Mouse (Mus musculus): ENCODE results near the gene Tex2. TPM values are rescaled to one million over a fixed set of nuclear protein-coding genes. Genes with fewer than 3 reads are reported as not detected.
"Not testable (repeated sequence)": the region's sequence is repeated elsewhere in the genome, so short reads cannot be mapped to it uniquely, and the experiment has no call there.

Gene Tex2
- polyA plus RNA-seq, 1 experiment: 13.2 TPM

GRCm38 (mm10) chr11:106622056-106622455 is 8.8 kb upstream of the Tex2 start:
- Histone ChIP-seq H3K36me3 (ENCODE audit: control insufficient read depth, insufficient read depth, low read length) (no peaks in the 10 kb centered on the region), H3K27ac (ENCODE audit: control insufficient read depth, insufficient read depth, low read length) (no peak overlapping the region), H3K27me3 (ENCODE audit: control insufficient read depth, insufficient read depth, low read length) (no peaks in the 10 kb centered on the region), H3K4me3 (ENCODE audit: control insufficient read depth, insufficient read depth, low read length) (no peak overlapping the region), H3K4me1 (replicated peaks; ENCODE audit: control insufficient read depth, insufficient read depth, low read length) (peaks cover 6% of the 10 kb centered on the region; the same call in 1 of the 2 replicates)
- DNase-seq: no peak
- 39% methylated on average over 8 of the region's 8 CpGs for WGBS
- TF ChIP-seq POLR2A (IDR thresholded peaks at IDR 0.05; ENCODE audit: control insufficient read depth, extremely low read depth, insufficient read depth, low read length, poor library complexity) (no peak), CTCF (IDR thresholded peaks at IDR 0.05; ENCODE audit: borderline replicate concordance, control insufficient read depth, extremely low read depth, insufficient read depth, low read length, poor library complexity) (no peak)

- 94% methylated on average over 4 of the region's 4 CpGs for WGBS
- H3K36me3 ChIP-seq (ENCODE audit: control insufficient read depth, insufficient read depth, low read length); H3K4me3 ChIP-seq (ENCODE audit: control insufficient read depth, insufficient read depth, low read length); H3K27ac ChIP-seq (ENCODE audit: control insufficient read depth, insufficient read depth, low read length); DNase-seq; H3K27me3 ChIP-seq (ENCODE audit: control insufficient read depth, insufficient read depth, low read length); H3K4me1 ChIP-seq (replicated peaks; ENCODE audit: control insufficient read depth, insufficient read depth, low read length): not testable (repeated sequence)
These were observed 5.5 kb upstream of the Tex2 start for GRCm38 (mm10) chr11:106618768-106619167.

GRCm38 (mm10) chr11:106617821-106618580 is 4.8 kb upstream of the Tex2 start:
- Histone ChIP-seq H3K4me3 (ENCODE audit: control insufficient read depth, insufficient read depth, low read length) (no peak overlapping the region), H3K27ac (ENCODE audit: control insufficient read depth, insufficient read depth, low read length) (no peak overlapping the region), H3K36me3 (ENCODE audit: control insufficient read depth, insufficient read depth, low read length) (no peaks in the 10 kb centered on the region), H3K4me1 (replicated peaks; ENCODE audit: control insufficient read depth, insufficient read depth, low read length) (peaks cover 6% of the 10 kb centered on the region; the same call in 1 of the 2 replicates), H3K27me3 (ENCODE audit: control insufficient read depth, insufficient read depth, low read length) (no peaks in the 10 kb centered on the region)
- no peak for DNase-seq
- WGBS: 92% methylated on average over 13 of the region's 13 CpGs
- no peak for TF ChIP-seq CTCF (IDR thresholded peaks at IDR 0.05; ENCODE audit: borderline replicate concordance, control insufficient read depth, extremely low read depth, insufficient read depth, low read length, poor library complexity)
- TF ChIP-seq POLR2A (IDR thresholded peaks at IDR 0.05; ENCODE audit: control insufficient read depth, extremely low read depth, insufficient read depth, low read length, poor library complexity): no peak

- no peak for DNase-seq
- 56% methylated on average over 4 of the region's 4 CpGs for WGBS
- no peak overlapping the region for H3K4me3 ChIP-seq (ENCODE audit: control insufficient read depth, insufficient read depth, low read length)
- peaks cover 15% of the 10 kb centered on the region for H3K4me1 ChIP-seq (replicated peaks; ENCODE audit: control insufficient read depth, insufficient read depth, low read length)
- no peaks in the 10 kb centered on the region for H3K36me3 ChIP-seq (ENCODE audit: control insufficient read depth, insufficient read depth, low read length)
- TF ChIP-seq CTCF (IDR thresholded peaks at IDR 0.05; ENCODE audit: borderline replicate concordance, control insufficient read depth, extremely low read depth, insufficient read depth, low read length, poor library complexity): no peak
- TF ChIP-seq POLR2A (IDR thresholded peaks at IDR 0.05; ENCODE audit: control insufficient read depth, extremely low read depth, insufficient read depth, low read length, poor library complexity): no peak
- H3K27me3 ChIP-seq (ENCODE audit: control insufficient read depth, insufficient read depth, low read length): no peaks in the 10 kb centered on the region
- H3K27ac ChIP-seq (ENCODE audit: control insufficient read depth, insufficient read depth, low read length): no peak overlapping the region
These were observed 2.3 kb upstream of the Tex2 start for GRCm38 (mm10) chr11:106615561-106615960.

GRCm38 (mm10) chr11:106614339-106614645 is 1.1 kb upstream of the Tex2 start:
- no peak for DNase-seq
- 69% methylated on average over 4 of the region's 4 CpGs for WGBS
- Histone ChIP-seq H3K4me3 (ENCODE audit: control insufficient read depth, insufficient read depth, low read length) (no peak overlapping the region), H3K27me3 (ENCODE audit: control insufficient read depth, insufficient read depth, low read length) (no peaks in the 10 kb centered on the region), H3K36me3 (ENCODE audit: control insufficient read depth, insufficient read depth, low read length) (no peaks in the 10 kb centered on the region), H3K4me1 (replicated peaks; ENCODE audit: control insufficient read depth, insufficient read depth, low read length) (peaks cover 17% of the 10 kb centered on the region), H3K27ac (ENCODE audit: control insufficient read depth, insufficient read depth, low read length) (no peak overlapping the region)
- TF ChIP-seq CTCF (IDR thresholded peaks at IDR 0.05; ENCODE audit: borderline replicate concordance, control insufficient read depth, extremely low read depth, insufficient read depth, low read length, poor library complexity): no peak
- TF ChIP-seq POLR2A (IDR thresholded peaks at IDR 0.05; ENCODE audit: control insufficient read depth, extremely low read depth, insufficient read depth, low read length, poor library complexity): no peak

GRCm38 (mm10) chr11:106613638-106614338 is 565 bp upstream of the Tex2 start:
- no peak overlapping the region for H3K27ac ChIP-seq (ENCODE audit: control insufficient read depth, insufficient read depth, low read length)
- peaks cover 17% of the 10 kb centered on the region for H3K4me1 ChIP-seq (replicated peaks; ENCODE audit: control insufficient read depth, insufficient read depth, low read length)
- 59% methylated on average over 15 of the region's 15 CpGs for WGBS
- no peaks in the 10 kb centered on the region for H3K27me3 ChIP-seq (ENCODE audit: control insufficient read depth, insufficient read depth, low read length)
- H3K36me3 ChIP-seq (ENCODE audit: control insufficient read depth, insufficient read depth, low read length): no peaks in the 10 kb centered on the region
- TF ChIP-seq POLR2A (IDR thresholded peaks at IDR 0.05; ENCODE audit: control insufficient read depth, extremely low read depth, insufficient read depth, low read length, poor library complexity) (no peak), CTCF (IDR thresholded peaks at IDR 0.05; ENCODE audit: borderline replicate concordance, control insufficient read depth, extremely low read depth, insufficient read depth, low read length, poor library complexity) (0 out of 2 replicates have a peak, but pooled peaks have one; percentile 32)
- peak; percentile 15 for DNase-seq
- no peak overlapping the region for H3K4me3 ChIP-seq (ENCODE audit: control insufficient read depth, insufficient read depth, low read length)

Data from thymus, adult 2 months (tissue).